Mouse (Mus musculus): ENCODE results near the gene Pkig.

DNA sequence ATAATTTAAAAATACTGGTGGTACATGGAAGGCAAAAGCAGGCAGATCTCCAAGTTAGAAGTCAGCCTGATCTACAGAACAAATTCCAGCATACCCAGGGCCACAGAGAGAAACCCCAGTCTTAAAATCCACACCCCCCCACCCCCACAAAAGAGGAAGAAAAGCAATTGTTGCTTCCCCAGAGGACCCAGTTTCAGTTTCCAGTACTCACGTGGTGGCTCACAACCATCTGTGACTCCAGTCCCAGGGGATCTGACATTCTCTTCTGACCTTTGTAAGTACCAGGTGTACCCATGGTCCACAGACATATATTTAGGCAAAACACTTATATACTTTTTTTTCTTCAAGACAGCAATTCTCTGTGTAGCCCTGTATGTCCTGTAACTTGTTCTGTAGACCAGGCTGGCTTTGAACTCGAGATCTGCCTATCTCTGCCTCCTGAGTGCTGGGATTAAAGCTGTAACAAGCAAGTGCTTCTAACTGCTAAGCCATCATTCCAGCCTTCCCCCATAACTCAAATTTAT lies 4.6 kb downstream of the Pkig start:
- TF ChIP-seq CTCF (IDR thresholded peaks at IDR 0.05; ENCODE audit: extremely low read depth, insufficient read depth, insufficient read length, insufficient replicate concordance) (no peak), POLR2A (IDR thresholded peaks at IDR 0.05; ENCODE audit: low read depth, low read length) (no peak)
